Mouse (Mus musculus) left cerebral cortex, adult 2 months (tissue): Measurements from ENCODE around the gene Gpalpp1. TPM values are rescaled to one million over a fixed set of nuclear protein-coding genes. Genes with fewer than 3 reads are reported as not detected.

Source experiments
- DNase-seq, 2 experiments: peaks; one replicate each; pipeline ENCODE4 v3.0.0; 2021 to 2022; ENCODE audit warnings: low spot score in 2 of 2, mixed read lengths in 1 of 2; ENCODE audit errors: extremely low spot score in 1 of 2
- H3K27ac ChIP-seq: fragments of 200-600 bp; 2 replicates; pipeline ENCODE4 v1.8.1; 2022
- H3K4me3 ChIP-seq: fragments of 200-600 bp; 2 replicates; pipeline ENCODE4 v1.8.1; 2022
- CTCF ChIP-seq: fragments of 200-600 bp; IDR thresholded peaks from 2 replicates; pipeline ENCODE4 v1.8.1; 2022; ENCODE audit warnings: antibody characterized with exemption, mild to moderate bottlenecking, moderate library complexity
- intact Hi-C: fragments of 180-260 bp; cut with DNase I; formaldehyde crosslinking; loops from one replicate; pipeline ENCODE4 v1.15.1; 2025
- total RNA-seq, 2 experiments: library from RNA; stranded (reverse); gene quantifications; 2 replicates each; pipeline ENCODE4 v1.2.3; 2021

Gpalpp1 gene
- total RNA-seq, 2 experiments from 2014 or later, result 23.2 to 23.6 TPM

DNA sequence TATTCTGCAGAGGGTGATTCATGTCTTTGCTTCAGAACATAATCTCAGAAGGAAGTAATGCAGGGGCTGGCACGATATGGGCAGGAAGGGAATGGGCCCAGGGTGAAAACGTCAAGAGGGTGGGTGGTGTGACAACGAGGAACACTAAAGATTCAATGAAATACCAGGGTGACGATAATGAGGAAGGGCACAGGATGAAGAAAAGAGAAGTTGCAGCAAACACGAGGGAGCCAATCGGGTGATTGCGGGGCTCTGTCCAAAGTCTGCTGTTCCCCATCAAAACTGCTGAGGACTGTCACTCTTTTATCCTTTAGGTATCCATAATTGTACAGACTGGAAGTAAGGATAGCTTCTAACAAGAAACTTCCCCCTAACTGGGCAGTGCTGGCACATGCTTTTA is 13.3 kb downstream of the Gpalpp1 start:
- intact Hi-C loops, result no loop called here
- TF ChIP-seq CTCF, result no peak
- no peak overlapping the region for H3K27ac ChIP-seq
- no peak for DNase-seq
- H3K4me3 ChIP-seq, result no peak overlapping the region

DNA sequence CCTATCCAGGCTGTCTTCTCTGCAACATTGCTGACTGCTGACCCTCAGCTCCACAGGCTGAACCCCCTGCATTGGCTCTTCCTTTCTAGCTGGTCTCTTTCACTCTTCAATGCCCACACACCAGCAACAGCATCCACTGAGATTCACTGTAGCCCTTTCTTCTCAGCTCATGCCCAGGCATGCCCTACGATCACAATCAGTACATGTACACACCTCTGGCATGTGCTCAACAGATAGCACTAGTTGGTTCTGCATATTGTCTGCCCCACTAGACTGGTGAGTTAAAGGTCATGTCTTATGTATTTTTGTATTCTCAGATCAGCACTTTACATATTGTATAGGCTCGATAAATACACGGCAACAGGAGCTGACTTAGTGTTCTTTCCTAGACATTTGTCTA is 26.4 kb downstream of the Gpalpp1 start:
- Histone ChIP-seq H3K27ac (no peak overlapping the region), H3K4me3 (no peak overlapping the region)
- no peak for TF ChIP-seq CTCF
- DNase-seq, result no peak
- intact Hi-C loops, result no loop called here

DNA sequence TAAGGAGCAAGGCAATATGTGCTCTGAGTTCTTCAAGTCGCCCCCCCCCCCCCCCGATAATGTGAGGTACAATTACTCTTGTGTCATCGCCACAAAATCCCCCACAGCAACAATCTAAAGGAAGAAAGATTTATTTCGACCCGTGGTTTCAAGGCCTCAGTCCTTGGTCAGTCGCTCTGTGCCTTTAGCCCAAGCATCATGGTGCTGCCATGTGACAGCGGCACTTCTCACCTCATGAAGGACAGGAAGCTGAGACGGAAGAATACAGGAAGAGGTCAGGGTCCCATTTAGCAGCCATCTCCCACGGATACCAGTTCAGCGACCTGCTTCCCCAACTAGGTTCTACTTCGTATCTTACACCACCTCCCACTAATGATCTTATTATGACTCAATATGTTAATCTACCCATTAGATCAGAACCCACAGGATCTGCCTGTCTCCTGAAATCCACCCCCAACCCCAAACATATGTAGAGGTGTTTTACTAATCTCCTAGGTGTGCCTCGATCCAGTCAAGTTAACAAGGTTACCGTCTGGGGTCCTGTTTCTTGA is 28.4 kb downstream of the Gpalpp1 start:
- no peak overlapping the region for H3K27ac ChIP-seq
- intact Hi-C loops, result no loop called here
- H3K4me3 ChIP-seq, result no peak overlapping the region
- no peak for TF ChIP-seq CTCF
- DNase-seq, result no peak

DNA sequence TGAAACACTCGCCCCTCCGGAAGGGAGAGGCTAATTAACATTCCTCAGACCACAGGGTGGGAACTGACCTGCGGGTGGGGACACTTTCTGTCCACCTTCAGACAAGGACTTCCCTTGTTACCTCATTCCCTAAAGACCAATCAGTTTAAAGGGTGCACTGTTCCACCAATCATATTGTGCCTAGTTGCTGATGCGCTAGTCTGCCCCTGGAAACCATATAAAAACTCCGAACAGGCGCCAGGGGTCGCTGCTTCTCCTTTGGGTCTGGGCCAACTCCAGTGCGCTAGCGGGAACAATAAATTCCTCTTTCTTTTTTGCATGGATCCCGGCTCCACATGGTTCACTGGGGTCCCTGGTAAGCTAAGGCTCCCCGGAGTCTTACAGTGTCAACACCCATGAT is 29.1 kb downstream of the Gpalpp1 start:
- intact Hi-C loops, result no loop called here
- H3K4me3 ChIP-seq, result no peak overlapping the region
- no peak for DNase-seq
- TF ChIP-seq CTCF, result no peak; the same call in 1 of the 2 replicates
- no peak overlapping the region for H3K27ac ChIP-seq

DNA sequence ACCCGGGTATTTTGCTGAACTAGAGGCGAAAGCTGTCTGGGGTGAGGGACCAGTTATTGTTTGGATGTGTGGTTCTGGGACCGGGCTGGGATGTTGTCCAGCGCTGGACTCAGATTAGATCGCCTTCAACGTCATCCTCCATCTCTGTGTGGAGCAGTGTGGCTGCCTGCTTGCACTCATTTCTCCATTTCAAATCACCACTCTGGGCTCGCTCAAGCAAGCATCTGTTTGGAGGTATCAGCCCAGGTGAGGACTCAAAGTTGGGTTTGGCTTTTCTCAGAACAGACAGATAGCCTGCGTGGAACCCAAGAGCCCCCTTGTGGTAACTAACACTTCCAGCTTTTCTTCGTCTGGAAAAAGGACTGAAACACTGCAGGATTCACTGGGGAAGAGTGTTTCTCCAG is 33.5 kb downstream of the Gpalpp1 start:
- Histone ChIP-seq H3K27ac (peak overlapping the region; percentile 45; the same call in 1 of the 2 replicates), H3K4me3 (peak overlapping the region; percentile 35)
- intact Hi-C loops, result loop anchor here (1.0 to 2.0 kb wide), 3 partner anchors 114 to 201 kb away; no protein-coding TSS in a partner anchor
- peak; percentile 87 for TF ChIP-seq CTCF
- DNase-seq, result peak; percentile 51 to 63

DNA sequence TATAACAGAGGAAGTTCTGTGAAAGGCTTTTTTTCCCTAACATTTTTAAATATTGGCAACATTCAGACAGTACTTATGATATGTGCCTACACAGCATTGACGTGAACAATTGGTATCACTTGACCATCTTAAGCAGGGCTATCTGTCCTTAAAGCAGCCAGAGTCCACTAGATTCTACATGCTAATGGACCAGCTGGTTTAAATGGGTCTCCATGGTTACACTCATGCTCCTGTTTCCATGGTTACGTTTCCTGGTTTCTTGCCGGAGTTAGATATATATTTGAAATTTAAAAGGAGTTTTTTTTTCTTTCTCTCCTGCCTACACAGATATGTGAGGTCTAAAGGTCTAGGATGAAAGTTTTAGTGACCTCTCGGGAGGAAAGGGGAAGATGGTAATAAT is 34.0 kb downstream of the Gpalpp1 start:
- DNase-seq, result no peak
- no peak for TF ChIP-seq CTCF
- H3K27ac ChIP-seq, result peak overlapping the region; percentile 45; the same call in 1 of the 2 replicates
- H3K4me3 ChIP-seq, result peak overlapping the region; percentile 35
- intact Hi-C loops, result loop anchor here (1.0 to 2.0 kb wide), 3 partner anchors 114 to 200 kb away; no protein-coding TSS in a partner anchor

DNA sequence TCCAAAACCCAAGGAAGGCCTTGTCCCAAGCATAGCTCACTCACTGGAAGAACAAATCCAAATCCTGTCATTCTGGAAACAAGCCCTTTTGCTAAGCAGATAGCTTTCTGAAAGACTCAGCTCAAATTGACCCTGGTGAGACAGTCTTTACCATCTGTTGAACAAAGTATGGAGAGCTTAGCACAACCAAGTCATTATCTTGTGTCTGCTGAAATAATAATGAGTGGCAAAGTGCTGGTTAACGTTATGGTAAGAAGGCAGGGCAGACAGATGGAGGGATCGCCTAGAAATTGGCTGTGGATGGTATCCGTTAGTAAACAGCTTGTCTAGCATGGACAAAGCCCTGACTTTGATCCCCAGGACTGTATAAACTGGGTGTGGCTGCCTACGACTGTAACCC is 34.8 kb downstream of the Gpalpp1 start:
- no peak overlapping the region for H3K27ac ChIP-seq
- intact Hi-C loops, result loop anchor here (2.0 kb wide), 1 partner anchor 113 kb away; no protein-coding TSS in a partner anchor
- no peak for TF ChIP-seq CTCF
- no peak overlapping the region for H3K4me3 ChIP-seq
- no peak for DNase-seq

DNA sequence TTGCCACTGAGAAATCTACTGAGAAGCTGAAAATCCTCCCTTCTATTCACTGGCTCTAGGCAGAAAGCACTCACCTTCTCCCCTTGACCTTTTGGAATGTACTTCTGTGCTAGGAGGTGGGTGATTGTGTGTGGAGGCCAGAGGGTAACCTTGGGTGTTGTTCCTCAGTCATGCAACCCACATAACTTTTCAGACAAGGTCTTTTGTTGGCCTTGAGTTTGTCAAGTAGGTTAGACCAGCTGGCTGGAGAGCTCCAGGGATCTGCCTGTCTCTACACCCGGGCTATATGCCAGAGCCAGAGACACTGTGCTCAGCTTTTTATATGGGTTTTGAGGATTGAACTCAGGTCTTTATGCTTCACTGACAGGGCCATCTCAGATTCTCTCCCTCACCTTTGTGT is 36.4 kb downstream of the Gpalpp1 start:
- DNase-seq, result no peak
- H3K27ac ChIP-seq, result no peak overlapping the region
- intact Hi-C loops, result no loop called here
- no peak overlapping the region for H3K4me3 ChIP-seq
- no peak for TF ChIP-seq CTCF

DNA sequence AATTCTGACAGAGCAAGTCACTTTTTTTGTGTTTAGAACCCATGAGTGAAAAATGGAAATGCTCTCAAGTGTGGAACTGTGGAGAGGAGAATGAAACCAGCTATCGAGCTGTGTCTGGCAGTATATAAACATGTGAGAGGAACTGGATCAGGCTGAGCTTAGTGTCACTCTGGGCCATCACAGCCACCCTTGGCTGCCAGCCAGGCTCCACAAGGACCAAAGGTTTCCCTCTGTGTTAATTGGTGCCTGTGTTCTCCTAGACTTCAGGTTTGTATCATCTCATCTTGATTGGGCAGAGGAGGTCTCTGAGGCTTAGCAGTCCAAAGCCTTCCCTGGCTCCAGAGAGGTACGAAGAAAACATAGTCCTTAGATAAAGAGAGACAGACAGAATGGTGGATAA is 37.9 kb downstream of the Gpalpp1 start:
- no peak overlapping the region for H3K4me3 ChIP-seq
- no peak for TF ChIP-seq CTCF
- DNase-seq, result no peak
- intact Hi-C loops, result no loop called here
- H3K27ac ChIP-seq, result no peak overlapping the region

DNA sequence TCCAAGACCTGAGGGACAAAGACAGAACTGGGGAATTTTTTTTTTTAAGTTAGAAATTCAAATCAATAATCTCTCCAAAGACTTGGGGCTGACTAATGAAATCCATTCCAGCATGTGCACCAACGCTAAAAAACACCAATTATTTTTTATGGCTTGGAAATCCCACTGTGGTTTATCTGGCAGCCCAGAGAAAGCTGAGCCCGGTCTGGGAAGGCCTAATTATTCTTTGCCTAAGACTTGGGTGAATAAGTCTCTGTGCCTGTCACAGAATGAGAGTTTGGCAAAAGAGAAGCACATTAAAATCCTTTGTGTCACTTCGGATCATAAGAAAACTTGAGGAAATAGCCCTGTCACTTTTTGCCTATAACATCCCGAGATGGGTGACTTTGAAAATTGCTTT is 41.3 kb downstream of the Gpalpp1 start:
- no peak overlapping the region for H3K4me3 ChIP-seq
- intact Hi-C loops, result no loop called here
- H3K27ac ChIP-seq, result no peak overlapping the region

DNA sequence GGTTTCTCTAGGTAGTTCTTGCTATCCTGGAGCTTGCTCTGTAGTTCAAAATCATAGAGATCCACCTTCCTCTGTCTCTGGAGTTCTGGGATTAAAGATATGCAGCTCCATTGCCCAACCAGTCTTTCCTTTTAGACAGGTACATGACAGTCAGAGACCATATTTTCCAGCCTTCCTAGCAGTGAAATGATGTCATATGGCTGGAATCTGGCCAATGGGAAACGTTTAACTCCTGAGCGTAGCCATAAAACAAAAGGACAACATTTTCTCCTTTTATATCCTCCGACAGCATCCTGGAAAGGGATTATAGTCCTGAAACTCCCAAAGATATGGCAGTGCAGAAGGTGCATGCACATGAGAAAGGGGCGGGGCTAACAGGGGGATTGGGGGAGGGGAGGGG is 42.3 kb downstream of the Gpalpp1 start:
- no peak for DNase-seq
- Histone ChIP-seq H3K27ac (no peak overlapping the region), H3K4me3 (no peak overlapping the region)
- intact Hi-C loops, result no loop called here
- TF ChIP-seq CTCF, result no peak

More for the DNA sequence above, 41.3 kb downstream of the Gpalpp1 start:
- DNase-seq, result no peak
- TF ChIP-seq CTCF, result no peak

DNA sequence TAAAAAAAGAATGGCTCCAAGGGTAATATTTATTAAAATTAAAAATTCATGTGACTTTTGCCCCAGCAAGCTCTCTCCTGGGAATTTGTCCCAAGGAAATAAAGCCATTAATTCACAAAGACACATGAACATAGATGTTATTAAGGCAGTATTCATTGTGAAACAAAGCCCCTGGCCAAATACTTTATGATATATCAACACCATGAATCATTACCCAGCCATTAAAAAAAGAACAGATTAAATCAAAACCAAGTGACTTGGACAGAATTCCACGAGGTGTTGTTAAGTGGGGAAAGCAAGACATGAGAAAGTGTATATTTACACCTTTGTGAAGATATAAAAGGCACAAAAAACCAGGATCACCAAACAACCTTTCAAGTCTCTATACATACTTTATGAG is 43.3 kb downstream of the Gpalpp1 start:
- H3K4me3 ChIP-seq, result no peak overlapping the region
- DNase-seq, result no peak
- TF ChIP-seq CTCF, result no peak
- intact Hi-C loops, result no loop called here
- H3K27ac ChIP-seq, result no peak overlapping the region

DNA sequence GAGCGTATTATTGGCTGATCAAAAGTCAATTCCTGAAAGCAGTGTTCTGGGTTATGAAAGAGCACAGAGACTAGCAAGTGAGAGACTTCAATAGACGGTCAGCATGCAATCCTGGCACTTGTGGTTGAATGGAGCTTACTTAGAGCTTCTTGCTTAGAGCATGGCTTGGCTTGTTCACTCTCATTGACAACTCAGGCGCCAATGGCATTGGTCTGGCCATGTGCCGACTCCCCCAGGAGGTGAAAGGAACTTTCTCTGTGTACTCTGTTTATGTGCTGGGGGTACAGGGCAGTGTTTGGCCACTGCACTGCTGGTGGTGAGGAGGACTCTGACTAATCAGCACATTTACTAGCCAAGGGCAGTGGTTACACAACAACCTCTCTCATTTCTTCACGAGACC is 51.1 kb downstream of the Gpalpp1 start:
- TF ChIP-seq CTCF, result no peak
- intact Hi-C loops, result no loop called here
- no peak overlapping the region for H3K4me3 ChIP-seq
- H3K27ac ChIP-seq, result no peak overlapping the region
- no peak for DNase-seq

DNA sequence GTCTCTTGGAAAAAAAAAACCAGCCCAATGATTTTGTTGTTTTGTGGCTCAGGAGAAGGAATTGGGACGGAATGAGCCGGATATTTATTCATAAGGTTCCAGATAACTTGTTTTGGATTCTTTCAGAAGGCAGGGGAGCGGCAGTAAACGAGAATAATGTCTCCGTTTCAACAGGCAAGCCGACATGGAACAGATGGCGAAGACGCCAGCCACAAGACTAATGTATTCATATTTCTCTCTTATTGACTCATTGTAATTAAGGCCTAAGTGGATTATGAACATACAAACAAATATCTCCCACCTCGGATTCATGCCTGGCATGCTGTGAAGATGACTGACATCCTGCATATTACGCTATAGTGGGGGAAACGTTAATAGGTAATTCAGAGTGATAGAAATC is 56.8 kb downstream of the Gpalpp1 start:
- no peak for TF ChIP-seq CTCF
- Histone ChIP-seq H3K4me3 (no peak overlapping the region), H3K27ac (no peak overlapping the region)
- intact Hi-C loops, result no loop called here
- DNase-seq, result no peak
